Mouse (Mus musculus): Measurements from ENCODE around the gene Ccl8. TPM values are rescaled to one million over a fixed set of nuclear protein-coding genes. Genes with fewer than 3 reads are reported as not detected.

Ccl8 gene
- not detected for total RNA-seq (2021)
- long read RNA-seq, experiment 1, partial matches to known transcripts, result 1 of 1 reads
- long read RNA-seq, experiment 1, other reads (novel, unspliced or antisense), result 0 of 1 reads
- long read RNA-seq, experiment 2, result 0 reads

DNA sequence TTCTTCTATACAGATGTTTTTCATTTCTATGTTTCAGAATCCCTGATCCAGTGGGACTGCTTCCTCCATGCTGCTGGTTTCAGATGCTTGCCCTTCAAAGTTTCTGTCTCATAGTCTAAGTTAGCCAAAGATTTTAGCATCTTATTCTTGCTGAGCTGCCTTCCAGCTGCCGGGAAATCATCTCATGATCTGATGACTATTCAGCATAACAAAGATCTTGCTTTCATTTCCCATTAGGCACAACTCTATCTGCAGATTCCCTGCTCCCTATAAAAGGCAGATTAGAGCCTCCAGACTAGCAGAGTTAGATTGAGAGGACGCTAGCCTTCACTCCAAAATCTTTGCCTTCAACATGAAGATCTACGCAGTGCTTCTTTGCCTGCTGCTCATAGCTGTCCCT lies at the start of gene Ccl8:
Ccl8 (plus strand) TSS at position 301 of the 400 bp plus-strand sequence.
- DNase-seq, result no peak

DNA sequence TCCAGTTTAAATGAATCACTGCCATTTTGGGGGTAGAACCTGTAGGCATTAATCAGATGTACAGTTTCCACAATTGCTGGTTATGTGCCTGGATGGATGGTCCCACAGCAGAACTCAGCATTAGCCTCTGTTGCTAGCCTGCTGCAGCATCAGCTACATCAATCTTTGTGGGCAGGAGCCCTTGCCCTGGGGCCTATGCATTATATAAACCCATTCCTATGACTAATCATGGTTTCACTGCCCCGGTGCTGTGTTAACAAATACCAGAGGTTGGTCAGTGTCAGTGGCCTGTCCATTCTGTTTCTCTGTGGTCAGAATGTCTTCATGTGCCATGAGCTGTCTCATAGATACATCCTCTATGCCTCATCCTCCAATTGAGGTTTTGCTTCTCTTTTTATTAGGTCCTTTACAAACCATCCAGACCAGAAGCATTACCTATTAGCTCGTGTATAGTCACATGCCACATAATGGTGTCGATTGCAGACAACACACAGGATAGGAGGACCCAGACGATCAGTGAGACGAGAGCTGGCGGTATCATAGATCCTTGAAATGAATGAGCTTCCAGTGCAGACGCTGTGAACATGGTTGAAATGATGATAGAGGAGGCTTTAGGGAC lies 47.9 kb upstream of the Ccl8 start:
- DNase-seq, result no peak

DNA sequence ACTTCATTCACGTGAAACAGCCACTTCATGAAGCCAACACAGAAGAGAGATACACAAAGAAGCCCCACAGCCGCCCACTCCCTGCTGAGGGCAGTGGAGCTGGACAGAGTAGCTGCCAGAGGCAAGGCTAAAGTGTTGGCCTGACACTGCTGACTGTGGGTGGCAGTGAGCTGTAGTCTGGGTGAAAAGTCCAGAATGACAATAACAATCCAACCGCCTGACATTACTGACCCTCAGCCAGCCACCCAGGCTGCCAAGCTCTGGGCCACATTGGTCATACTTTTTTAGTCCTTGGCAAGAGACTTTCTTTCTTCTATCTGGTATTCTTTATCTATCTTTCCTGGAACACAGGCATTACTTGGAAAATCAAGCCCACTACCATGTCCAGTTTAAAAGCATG lies 43.9 kb upstream of the Ccl8 start:
- no peak for DNase-seq

DNA sequence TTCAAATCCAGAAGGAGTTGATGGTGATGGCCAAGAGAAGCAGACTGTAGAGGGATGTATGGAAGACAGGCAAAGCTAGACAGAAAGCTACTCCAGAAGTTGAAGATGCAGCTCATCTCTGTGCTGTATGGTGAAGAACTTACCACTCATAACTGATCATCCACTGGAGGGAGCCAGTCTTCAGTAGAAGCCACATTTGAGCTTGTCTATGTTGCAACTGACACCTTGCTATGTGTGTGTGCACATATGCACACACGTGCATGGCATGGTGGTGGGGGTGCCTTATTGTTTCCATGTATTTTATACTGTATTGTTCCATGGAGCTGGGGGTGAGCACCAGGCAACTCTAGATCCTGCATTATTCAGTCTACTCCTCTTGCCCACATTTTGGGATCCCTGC lies 42.6 kb upstream of the Ccl8 start:
- no peak for DNase-seq

DNA sequence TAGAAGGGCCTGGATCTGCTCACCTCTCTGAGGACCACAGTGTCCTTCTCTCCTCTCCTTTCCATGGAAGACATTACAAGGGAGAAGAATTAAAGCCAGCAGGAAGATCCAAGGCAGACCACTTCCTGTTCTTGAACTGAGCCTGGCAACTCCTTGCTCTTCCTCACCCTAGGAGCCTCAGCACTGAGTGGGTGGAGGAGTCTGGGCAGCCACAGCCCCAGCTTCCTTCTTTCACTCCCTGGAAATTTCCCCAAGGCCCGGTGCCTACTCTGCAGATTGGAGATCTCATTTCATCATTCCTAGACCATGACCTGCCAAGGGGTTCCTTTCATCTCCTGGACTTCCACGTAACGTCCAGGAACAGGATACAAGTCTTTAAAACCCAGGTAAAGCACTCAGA lies 42.0 kb upstream of the Ccl8 start:
- no peak for DNase-seq

DNA sequence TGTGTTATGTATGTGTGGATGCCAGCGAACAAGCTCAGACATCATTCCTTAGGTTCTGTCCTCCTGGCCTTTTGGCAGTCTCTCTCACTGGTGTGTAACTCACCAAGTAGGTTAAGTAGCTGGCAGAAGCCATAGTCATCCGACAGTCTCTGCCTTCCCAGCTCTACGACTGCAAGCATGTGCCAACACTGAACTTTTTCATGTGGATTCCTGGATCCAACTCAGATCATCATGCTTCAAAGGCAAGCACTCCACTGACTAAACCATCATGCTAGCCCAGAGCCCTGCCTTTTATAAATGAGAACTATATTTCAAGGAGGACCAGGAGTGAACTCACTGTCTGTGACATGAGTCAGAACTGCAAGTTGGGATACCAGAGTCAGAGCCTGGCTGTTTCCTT lies 41.3 kb upstream of the Ccl8 start:
- DNase-seq, result no peak

DNA sequence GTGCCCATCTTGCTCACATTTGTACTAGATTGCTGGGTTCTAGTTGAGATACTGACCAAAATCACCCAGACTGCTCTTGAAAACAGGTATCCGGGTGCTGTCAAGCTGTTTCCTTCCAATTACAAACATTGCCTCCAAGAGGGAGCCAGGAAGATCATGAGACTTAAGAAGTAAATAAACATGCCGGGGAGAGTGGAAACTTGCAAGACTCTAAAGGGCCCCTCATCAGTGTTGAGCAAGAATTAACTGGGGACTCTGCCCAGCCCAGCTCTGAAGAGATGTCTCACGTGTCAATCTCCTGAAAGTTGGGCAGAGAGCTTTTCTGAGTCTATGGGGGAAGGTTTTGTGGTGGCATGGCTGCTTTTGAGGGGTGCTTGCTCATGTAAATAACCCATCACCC lies 38.0 kb upstream of the Ccl8 start:
- no peak for DNase-seq

DNA sequence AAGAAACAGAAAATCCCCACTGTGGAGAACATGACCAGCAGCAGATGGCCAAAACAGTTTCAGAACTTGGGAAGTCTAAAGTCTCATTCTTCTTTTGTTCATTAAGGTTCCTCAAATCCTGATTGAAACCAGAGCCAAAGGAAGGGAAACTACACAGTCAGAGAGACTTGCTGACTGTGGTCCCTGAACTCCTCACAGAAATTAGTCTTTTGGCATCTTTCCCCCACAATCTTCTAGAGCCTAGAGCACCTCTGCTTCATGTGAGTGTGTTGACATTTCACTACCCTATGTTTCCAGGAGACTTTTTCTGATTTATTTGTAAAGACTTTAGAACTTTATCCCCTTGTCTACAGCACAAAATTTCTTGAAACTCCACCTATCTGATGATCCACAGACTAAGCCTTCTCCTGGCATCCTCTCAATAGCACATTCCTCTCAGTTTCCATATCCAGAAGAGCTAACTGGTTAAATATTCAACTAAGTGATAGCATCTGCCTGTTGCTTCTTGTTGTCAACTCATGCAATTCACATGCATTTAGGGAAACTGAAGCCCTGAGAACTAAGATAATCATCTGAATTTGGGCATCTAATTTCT lies 36.8 kb upstream of the Ccl8 start:
- DNase-seq, result no peak

DNA sequence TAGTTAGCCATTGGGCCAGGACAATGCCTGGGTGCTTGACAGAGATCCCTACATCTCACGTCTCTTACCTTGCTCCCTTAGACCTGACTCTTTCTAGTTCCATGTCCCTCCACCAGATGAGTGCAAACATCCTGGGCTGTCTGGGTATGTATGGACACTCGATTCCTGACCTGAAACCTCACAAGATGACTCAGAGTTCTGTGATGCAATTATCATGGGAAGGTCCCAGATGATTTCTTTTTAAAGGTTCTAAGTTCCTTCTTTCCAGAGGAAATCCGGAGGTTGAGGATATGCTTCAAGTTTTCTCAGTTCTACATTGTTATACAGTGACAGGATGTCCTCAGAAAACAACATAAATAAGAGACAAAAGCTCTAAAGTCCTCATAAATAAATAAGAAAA lies 34.1 kb upstream of the Ccl8 start:
- DNase-seq, result no peak

DNA sequence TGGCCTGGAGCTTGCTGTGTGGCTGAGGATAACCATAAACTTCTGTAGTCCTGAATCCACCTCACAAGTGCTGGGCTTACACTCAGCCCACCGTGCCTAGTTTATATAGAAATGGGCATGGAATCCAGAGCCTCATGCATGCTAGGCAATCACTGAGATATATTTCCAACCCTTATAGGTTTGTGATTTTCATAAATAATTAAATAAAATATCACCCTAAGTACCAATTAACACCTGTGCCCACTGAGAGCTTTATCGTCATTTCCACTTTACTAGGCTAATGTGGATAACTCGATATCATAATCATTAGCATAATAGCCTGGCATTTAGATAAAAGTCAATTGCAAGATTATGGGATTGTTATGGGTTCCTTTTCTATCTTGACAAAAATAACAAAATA lies 30.6 kb upstream of the Ccl8 start:
- DNase-seq, result no peak

DNA sequence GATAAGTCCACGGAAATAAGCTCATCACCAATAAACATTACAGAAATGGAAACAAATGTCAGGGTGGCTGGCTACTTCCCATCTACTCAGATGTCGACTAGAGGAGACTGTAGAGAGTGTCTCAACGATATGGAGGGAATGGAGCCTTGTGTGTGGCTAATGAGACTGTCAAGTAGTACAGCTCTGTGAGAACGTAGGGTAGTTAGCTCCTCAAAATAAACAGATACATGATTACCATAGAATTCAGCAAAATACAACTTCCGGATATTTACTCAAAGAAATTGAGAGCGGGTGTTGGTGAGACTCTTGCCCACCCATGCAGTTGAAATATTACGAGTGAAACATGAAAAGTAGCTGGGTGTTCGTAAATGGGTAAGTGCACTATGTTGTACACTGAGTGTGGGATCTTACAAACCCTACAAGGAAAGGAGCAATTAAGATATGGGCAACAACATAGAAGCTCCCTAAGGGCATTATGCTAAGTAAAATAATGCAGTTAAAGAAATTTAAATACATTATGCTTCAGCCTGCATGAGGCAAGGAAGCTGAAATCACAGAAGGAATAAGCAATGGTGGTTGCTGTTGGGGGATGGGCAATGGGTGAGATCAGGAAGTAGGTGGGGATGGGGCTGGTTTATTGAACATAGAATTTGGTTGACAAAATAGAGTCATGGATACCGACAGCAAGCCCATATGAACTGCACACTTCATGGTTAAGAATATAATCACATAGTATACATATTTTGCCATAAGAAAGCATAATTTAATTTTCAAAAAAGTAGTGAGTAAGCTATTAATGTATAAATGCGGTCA lies 15.3 kb upstream of the Ccl8 start:
- DNase-seq, result no peak

DNA sequence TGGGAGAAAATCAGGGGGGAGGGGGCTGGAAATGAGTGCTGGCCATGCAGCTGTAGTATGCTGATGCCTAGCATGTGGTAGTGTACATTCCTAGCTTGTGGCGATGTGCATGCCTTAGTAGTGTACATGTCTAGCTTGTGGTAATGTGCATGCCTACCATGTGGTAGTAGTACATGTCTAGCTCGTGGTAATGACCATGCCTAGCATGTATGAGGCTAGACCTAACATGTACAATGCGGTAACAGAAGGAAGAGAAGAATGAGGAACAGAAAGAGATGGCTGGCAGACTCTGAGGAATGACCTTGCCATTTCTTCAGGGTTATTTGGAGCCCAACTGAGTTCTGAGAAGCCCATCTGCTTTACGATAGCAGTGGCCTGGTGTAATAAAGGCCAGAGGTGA lies 13.9 kb upstream of the Ccl8 start:
- DNase-seq, result no peak

DNA sequence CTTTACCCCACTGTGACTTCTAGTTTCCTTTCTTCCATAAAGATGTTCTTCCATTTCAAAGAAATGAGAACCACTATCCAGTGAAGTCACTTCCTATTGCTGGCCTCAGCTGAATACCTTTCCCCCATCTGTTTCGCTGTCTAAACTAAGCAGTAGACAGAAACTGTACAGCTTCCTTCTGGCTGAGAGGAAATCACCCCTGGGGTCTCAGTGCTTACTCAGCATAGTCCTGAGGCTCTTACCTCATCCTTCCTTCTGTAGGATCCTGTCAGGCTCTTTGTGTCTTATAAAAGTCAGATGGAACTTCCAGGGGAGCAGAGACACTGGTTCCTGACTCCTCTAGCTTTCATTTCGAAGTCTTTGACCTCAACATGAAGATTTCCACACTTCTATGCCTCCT lies 13.5 kb upstream of the Ccl8 start, which contains the start of gene Ccl12:
Ccl12 (plus strand) TSS at position 317 of the 400 bp plus-strand sequence.
- no peak for DNase-seq

DNA sequence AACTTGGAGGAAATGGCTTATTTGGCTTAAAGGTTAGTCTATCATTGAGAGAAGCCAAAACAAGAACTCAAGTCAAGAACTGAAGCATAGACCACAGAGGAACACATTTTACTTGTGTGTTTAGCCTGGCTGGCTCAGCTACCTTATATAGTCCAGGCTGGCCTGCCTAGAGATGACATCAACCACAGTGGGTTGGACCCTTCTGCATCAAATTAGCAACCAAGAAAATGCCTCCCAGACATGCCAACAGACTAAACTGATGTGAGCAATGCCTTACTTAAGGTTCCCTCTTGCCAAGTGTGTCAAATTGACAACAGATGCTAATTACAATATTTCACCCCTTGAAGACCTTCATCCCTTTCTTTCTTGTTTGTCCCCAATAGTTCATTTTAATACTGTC lies 5.4 kb upstream of the Ccl8 start:
- no peak for DNase-seq

DNA sequence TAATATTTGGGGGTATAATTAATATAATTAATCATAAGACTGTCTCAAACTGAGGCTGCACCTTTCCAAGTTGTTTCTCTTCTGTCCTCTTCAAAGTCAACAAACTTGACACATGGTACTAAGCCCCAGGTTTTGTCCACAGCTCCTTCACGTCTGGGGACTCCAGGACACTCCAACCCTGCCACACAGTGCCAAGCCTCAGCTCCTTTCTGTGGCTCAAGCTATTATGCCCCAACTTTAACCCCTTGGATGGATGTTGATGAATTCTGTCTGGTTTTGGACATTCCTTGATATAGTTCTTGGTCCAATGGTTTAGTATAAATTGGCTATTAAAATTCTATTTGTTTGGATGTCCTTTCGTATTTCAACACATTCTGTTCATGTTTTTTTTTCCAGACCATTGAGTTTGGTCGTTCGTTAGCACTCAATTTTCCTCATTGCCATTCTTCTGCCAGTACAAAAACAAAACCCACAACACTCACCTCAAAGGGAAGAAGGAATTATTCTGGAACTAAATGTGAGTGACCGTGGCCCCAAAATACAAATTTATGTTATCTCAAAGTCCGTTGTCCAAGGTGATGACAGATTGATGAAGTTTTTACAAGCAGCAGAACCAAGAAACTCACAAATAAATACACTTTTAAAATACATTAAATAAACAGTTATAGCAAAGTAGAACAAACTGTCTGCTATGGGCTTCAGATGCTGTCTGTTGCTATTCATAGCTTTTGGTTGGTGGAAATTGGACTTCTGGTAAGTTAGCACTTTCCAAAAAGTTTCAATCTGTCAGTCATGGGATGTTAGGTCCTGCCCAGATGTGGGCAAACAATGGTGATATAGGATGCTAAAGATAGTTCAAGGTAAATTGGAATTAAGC lies 4.4 kb upstream of the Ccl8 start:
- no peak for DNase-seq

DNA sequence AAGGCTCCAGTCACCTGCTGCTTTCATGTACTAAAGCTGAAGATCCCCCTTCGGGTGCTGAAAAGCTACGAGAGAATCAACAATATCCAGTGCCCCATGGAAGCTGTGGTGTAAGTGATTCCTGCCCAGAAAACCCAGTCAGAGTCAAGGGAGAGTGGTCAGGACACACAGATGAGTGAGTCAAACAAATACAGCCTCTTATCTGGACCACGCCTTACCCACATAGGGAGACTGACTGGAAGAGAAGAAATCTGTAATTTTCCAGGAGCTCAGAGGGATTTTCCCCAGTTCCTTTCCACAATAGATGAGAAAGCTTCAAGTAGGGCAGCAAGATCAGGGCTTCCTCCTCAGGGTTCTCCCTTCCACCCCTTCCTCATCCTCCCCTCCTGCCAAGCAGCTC lies 1.1 kb downstream of the Ccl8 start:
- DNase-seq, result no peak

DNA sequence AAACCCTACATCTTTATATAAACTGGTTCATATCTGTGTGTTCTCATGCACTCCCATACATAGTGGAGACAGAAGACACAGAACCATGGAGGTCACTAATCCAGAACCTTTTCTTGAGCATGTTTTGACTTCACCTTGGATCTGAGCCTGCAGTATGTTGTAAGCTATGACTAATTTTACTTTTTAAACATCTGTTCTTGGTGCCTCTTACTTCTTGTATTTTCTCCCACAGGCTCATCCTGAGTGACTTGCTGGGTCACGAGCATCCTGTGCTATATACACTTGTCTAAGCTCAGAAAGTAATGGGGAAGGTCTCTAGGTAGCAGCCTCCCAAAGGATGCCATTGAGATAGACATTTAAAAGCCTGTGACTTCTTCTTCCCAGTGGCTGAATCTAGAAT lies 18.0 kb downstream of the Ccl8 start:
- no peak for DNase-seq

DNA sequence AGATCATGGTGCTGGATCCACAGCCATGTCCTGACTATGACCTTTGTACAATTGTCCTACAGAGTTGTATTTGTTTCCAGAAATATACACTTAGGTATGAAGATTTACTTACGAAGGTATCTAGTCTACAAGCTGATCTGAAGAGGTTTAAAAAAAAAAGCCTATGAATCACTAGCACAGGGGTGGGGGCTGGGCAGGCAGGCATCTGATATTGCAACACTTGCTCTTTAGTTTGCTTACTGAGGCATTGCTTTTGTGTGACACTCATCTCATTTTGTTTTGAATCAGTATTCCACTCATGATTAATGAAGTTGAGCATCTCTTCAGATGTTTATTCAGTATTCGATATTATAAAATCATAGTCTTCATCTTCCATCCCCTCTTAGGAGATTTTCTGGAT lies 21.2 kb downstream of the Ccl8 start:
- peak; percentile 2 for DNase-seq

DNA sequence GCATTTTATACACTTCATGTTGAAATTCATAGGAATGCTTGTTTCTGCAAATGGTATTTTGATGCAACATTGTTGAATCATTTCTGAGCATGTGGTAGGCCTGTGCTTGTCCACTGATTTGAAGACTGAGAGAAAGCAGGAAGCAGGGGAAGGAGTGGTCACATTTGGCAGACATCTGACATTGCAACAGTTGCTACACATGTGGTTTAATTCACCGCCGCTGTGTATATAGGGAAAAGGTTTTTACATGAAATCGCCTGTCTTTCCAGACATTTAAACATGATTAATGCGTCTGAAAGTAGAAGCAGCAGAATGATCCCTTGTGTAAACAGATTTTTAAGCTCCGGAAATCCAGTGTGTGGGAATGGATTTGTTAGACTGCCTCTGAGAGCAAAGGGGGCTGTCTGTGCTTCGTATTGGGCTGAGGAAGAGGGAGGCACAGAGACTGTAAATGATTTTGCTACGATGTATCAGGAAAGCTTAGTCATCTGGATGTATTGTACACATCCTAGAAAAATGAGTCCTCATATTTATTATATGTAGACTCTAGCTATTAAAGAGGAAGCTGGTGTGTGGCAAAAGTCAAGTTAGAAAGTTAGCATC lies 24.6 kb downstream of the Ccl8 start:
- DNase-seq, result no peak

DNA sequence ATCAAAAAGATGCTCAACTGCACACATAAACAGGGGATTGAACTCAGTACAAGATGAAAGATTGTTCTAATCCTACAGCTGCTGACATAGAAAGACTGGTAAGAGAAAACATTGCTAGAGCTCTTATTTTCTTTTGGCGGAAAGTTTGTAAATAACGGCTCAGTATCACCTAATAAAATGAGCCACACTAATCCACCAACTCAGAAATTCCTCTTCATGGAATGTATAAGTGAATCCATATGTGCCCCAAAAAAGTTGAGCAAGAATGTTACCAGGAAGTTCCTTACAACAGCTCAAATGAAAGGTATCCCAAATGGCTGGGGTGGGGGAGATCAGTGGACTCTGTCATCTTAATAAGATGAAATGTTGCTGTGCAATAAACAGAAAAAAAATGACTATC lies 44.1 kb downstream of the Ccl8 start:
- DNase-seq, result no peak

DNA sequence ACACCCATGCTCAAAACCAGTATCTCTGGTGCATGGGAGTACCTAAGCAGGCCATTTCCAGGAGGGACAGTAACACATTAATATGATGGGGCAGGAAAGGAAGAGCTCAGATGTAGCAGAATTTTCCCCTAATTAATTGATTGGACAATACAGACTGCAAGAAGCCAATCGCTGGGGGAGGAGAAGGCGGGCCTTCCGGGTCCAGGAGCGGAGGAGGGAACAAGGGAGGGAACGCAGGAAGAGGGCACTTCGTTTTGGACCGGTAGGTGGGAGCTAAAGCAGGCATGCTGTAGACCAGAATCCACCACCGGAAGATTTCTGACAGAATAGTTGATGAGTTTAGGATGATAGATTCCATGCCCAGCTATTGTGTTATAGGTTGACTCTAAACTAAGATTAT lies 48.3 kb downstream of the Ccl8 start:
- DNase-seq, result no peak
